Mouse (Mus musculus) thymus, postnatal 25 days (tissue): Measurements from ENCODE around the gene BC030870.
"Not testable (repeated sequence)": the region's sequence is repeated elsewhere in the genome, so short reads cannot be mapped to it uniquely, and the experiment has no call there.

Experiments
- DNase-seq: peaks from one replicate; pipeline ENCODE4 v3.0.0; 2022

BC030870 gene

GRCm38 (mm10) chr8:65129199-65129788 is at the start of gene BC030870:
TSS of gene BC030870 (minus strand) at chr8:65129563.
- no peak for DNase-seq

- DNase-seq = no peak
Observed at GRCm38 (mm10) chr8:65174746-65175476, 45.5 kb upstream of the BC030870 start.

GRCm38 (mm10) chr8:65169184-65169583 is 39.8 kb upstream of the BC030870 start:
- no peak for DNase-seq

- DNase-seq = not testable (repeated sequence)
Observed at GRCm38 (mm10) chr8:65160676-65161075, 31.3 kb upstream of the BC030870 start.

- no peak for DNase-seq
Observed at GRCm38 (mm10) chr8:65159096-65159748, 29.9 kb upstream of the BC030870 start.

GRCm38 (mm10) chr8:65157901-65158300 is 28.5 kb upstream of the BC030870 start:
- no peak for DNase-seq

GRCm38 (mm10) chr8:65138830-65139466 is 9.6 kb upstream of the BC030870 start:
- DNase-seq = no peak

- no peak for DNase-seq
Observed at GRCm38 (mm10) chr8:65126454-65126853, 2.9 kb downstream of the BC030870 start.

GRCm38 (mm10) chr8:65126014-65126413 is 3.3 kb downstream of the BC030870 start:
- no peak for DNase-seq

GRCm38 (mm10) chr8:65112092-65112491 is 17.3 kb downstream of the BC030870 start:
- no peak for DNase-seq

GRCm38 (mm10) chr8:65110285-65110691 is 19.1 kb downstream of the BC030870 start:
- peak; percentile 31 for DNase-seq

GRCm38 (mm10) chr8:65108936-65109335 is 20.4 kb downstream of the BC030870 start:
- no peak for DNase-seq

GRCm38 (mm10) chr8:65107936-65108718 is 21.2 kb downstream of the BC030870 start:
- DNase-seq = no peak

GRCm38 (mm10) chr8:65104041-65104440 is 25.3 kb downstream of the BC030870 start:
- no peak for DNase-seq

- DNase-seq = no peak
Observed at GRCm38 (mm10) chr8:65103632-65104031, 25.7 kb downstream of the BC030870 start.

- DNase-seq = no peak
Observed at GRCm38 (mm10) chr8:65099735-65100134, 29.6 kb downstream of the BC030870 start.

GRCm38 (mm10) chr8:65097760-65098415 is 31.5 kb downstream of the BC030870 start:
- DNase-seq = no peak

GRCm38 (mm10) chr8:65089781-65090180 is 39.6 kb downstream of the BC030870 start:
- DNase-seq = no peak

- DNase-seq = no peak
Observed at GRCm38 (mm10) chr8:65088120-65088519, 41.2 kb downstream of the BC030870 start.

GRCm38 (mm10) chr8:65087711-65088110 is 41.7 kb downstream of the BC030870 start:
- DNase-seq = no peak

GRCm38 (mm10) chr8:65085680-65086079 is 43.7 kb downstream of the BC030870 start:
- no peak for DNase-seq

GRCm38 (mm10) chr8:65080731-65081130 is 48.6 kb downstream of the BC030870 start:
- no peak for DNase-seq
